Mouse (Mus musculus) gastrocnemius, adult 8-10 months (tissue): Measurements from ENCODE around the gene Als2cl. TPM values are rescaled to one million over a fixed set of nuclear protein-coding genes. Genes with fewer than 3 reads are reported as not detected.

Experiments used
- DNase-seq, 2 experiments: peaks; one replicate each; pipeline ENCODE4 v3.0.0; 2022; ENCODE audit warnings: low spot score in 2 of 2
- total RNA-seq, 4 experiments: library from RNA; stranded (reverse); gene quantifications; 2 replicates each; pipeline ENCODE4 v1.2.4; 2022

Gene Als2cl
- total RNA-seq, 4 experiments from 2014 or later = 2.6 to 3.2 (median 2.9) TPM

DNA sequence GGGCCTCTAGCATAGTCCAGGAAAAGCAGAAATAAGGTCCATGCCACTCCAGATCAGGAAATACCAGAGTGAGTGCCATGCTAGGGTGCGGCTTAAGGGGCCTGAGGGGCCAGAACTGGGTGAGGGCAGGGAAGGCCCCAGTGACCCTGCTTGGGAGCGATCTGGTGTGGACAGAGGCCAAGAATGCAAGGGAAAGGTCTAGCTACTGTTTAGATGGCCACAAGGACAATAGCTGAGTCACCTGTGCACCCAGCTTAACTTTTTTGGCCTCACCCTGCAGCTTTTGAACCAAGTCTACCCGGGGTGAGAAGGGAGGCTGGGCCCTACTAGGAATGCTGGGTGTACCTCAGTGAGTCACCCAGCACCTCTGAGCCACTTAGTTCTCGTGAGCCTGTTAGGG is 1.1 kb downstream of the Als2cl start:
- DNase-seq = no peak

DNA sequence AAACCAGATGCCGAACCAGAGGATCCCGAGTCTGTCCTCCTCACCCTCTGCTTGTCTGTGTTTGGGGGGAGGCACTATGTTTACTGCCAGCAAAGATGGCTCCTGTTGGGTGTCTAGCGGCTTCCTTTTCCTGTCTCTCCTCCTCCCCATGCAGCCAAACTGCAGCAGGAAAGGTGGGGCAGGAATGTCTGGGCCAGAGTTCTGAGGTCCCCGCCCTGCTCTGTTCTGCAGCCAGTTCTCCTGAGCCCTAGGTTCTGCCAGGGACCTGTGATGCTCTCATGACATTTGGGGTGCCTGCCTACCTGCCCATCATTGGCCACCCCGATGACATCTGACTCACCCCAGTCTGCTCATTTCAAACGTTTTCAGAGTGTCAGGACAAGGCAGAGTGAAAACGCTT is 2.3 kb downstream of the Als2cl start:
- DNase-seq = no peak

DNA sequence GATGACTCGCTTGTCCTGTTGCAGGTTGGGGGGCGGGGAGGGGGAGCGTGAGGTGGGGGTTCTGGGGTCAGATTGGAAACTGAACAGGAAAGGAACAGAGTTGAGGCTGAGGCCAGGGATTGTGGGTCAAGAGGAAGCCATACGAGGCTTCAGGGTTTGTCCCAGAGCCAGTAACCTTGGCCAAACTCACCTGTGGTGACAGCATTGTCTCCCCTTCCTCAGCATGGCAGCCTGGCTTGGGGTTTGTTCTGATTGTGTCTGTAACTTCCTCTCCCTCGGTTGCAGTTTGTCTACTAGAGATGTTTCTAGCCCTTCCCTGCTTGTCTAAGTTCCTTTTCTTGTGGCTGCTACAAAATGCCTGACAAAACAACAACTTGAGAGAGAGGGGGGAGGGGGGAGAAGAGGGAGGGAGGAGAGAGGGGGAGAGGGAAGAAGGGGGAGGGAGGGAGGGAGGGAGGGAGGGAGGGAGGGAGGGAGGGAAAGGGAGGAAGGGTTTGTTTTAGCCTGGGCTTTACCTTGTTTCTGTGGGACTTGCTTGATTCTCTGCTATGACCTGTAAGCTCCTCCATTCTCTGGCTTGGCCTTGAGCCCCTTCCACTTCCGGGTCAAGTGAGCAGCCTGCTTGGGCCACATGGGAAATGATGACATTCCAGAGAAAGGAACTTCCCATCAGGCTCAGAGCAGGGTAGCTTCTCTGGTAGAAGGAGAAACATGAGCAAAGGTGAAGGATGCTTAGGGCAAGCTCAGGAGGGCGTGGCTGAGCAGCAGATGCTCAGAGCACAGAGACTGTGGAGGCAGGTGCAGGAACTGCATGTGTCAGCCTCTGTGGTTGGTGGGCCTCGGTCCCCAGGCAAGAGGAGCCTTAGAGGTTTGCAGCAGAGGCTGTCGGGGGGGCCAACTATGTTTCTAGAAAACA is 8.0 kb downstream of the Als2cl start:
- no peak for DNase-seq

DNA sequence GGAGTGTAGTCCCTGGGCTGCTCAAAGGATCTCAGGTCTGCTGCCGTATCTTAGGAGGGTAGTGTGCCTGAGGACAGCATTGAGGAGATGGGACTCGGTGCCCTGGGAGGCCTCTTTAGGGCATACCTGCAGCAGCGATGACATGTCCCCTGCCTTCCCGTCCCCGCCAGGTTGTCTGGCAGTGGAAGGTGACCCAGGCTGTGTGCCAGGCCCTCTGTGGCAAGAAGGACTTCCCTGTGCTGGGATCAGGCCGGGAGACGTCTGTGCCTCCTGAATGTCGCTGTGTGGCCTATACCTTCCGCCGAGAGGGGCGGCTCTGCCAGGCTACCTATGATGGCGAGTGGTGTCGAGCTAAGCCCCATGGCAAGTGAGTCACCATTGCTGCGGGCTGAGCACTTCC is 9.3 kb downstream of the Als2cl start:
- no peak for DNase-seq

DNA sequence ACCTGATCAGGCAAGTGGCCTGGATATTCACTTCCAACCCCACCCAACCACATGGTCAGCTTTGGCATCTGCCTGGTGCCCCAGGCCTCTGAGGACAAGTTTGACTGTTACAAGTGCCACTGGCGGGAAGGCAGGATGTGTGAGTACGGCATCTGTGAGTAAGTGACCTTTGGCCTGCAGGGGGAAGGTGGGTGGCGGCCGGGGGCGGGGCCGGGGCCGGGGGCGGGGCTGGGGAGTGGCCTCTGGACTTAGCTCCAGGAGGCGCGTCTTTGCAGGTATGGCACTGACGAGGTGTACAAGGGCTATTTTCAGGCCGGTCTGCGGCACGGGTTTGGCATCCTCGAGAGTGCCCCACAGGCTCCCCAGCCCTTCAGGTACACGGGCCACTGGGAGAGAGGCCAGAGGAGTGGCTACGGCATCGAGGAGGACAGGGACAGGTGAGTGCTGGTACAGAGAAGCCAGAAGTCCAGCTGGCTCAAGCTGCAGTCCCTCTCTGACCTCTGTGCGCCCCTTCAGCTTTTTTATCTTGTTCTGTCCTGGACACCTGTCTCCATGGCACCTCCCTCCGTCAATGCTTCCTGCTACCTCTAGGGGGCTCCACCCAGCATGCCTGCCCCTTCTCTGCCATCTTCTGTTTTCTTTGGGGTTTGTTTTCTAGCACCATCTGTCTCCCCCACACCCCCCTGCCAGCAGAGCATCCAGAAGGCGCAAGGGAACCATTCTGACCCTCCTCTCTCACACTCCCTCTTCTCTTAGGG is 10.5 kb downstream of the Als2cl start:
- DNase-seq = no peak

DNA sequence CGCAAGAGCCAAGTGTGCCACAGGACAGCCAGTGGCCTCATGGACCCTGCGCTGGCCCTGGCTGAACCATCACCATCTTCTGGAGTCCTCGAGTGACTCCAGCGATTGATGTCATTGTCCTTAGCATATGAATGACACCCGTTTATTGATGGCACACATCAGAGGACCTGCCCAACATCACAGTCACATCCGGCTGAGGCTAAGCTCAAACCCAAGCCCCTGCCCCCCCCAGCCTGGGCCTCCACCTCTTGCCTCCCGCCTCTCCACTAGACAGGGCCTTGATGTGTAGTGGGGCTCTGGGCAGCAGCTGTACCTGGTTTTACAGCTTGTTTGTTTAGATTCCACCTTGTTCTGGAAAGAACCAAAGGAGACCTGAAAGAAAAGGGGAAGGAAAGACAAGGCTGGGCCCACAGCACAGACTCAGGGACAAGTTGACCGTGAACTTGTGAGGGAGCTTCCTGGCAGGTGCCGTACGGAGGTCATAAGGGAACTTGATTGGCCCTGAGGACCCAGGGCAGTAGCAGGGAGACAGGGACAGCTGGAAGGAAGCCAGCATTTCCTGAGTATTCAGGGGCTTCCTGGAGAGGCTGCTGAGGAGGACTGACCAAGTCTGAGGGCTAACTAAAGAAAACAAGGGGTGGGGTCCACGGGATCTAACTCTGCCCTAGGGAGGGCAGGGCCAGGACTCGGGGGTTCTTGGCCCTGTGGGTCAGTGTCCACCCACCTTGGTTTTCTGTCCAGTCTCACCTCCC is 11.6 kb downstream of the Als2cl start:
- DNase-seq = no peak

DNA sequence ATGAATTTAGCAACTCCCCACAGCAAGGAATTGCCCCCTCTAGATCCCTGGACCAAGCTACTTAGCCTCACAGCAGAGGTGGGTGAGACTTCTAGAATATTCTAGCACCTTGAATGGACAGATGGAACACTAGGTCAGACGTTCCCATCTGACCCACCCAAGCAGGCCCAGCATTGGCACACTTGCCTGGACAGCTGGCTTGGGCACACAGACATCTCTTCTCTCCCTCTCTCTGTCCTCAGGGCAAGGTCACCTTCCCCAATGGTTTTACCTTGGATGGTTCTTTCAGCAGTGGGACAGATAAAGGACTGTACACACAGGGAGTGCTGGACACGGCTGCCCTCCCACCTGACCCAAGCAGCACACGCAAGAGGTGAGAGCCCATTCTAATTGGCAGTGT is 12.9 kb downstream of the Als2cl start:
- no peak for DNase-seq

DNA sequence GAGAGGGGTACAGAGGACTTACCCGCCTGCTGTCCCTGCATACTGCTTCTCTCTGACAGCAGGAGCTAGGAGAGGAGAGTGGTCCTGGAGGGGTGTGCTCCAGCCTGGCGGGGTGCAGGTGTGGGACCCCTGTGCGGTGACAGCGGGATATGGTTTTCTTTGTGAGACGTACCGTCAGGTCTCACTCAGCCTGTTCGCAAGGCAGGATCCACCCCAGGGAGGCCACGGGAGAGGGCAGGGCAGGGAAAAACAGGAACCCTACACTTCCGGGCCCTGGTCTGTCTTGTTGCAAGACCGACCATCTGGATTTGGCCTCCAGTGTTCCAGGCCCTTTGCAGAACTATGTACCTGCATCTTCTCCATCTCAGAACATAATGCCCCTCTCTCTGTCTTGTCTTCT is 13.8 kb downstream of the Als2cl start:
- no peak for DNase-seq

DNA sequence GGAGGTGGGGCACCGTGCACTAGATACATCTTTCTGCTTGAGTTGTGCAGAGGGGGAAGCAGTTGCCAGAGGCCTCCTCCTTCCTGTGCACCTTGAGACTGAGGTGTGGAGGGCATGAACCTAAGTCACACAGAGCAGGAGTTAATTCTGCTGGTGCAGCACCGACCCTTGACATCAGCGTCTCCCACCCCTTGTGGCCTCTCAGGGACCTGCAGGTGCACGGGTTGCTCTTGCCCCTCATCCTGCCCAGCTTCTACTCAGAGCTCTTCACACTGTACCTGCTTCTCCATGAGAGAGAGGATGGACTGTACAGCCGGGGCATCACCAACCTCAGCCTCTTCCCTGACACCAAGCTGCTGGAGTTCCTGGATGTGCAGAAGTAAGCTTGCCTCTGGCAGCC is 15.8 kb downstream of the Als2cl start:
- no peak for DNase-seq

DNA sequence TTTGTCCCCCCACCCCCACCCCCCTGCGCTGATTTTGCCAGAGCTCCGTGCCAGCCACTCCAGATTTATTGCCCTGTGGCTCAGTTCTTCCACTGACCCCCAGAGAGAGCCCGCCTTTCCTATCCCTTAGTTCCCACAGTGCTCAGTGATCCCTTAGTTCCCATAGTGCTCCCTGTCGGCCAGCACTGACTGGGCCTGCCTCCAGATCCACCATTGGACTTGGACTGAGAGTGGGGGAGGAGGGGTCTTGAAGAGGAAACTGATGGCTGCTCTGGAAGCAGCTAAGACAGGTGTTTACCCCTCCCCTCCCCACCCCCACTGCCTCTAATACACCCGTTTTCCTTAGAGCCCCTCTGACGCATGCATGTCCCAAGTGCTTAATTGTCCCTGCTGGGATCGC is 16.3 kb downstream of the Als2cl start:
- DNase-seq = no peak

DNA sequence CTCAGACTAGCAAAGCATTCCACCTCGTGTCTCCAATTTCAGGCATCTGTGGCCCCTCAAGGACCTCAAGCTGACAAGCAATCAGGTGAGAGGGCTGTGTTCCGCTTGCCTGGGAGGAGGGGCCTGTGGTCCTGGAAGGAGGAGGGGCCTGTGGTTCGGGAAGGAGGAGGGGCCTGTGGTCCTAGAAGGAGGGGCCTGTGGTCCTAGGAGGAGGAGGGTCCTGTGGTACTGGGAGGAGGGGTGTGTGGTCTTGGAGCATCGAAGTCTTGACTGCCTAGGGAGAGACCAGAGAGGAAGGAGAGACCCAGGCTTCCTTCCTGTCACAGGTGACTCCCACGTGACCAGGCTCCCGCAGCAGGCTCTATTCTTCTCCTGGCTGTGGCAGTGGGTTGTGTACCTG is 16.9 kb downstream of the Als2cl start:
- no peak for DNase-seq

DNA sequence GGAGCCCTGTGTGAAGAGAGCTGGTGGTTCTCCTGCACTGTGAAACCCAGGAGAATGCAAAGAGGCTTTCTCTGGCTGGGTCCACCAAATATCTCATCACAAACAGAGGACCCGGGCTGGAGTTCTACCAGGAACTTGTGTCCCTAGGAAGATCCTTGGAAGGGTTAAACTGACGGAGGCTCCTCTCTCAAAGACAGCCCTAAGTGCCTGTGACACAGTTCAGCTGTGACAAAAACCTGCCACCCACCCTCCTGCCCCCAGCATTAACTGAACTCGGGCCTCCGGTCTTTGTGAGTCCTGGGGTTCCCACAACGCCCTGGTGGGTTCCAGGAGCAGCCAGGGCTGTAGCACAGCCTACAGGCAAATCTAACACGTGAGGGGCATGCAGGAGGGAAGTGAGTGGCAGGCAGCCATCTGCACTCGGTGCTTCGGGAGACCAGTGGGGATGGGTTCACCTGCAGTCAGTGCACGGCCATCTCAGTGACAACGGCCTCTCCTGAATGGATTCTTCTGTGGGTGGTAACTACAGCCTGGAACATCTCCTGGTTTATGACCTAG is 19.9 kb downstream of the Als2cl start:
- DNase-seq = no peak

DNA sequence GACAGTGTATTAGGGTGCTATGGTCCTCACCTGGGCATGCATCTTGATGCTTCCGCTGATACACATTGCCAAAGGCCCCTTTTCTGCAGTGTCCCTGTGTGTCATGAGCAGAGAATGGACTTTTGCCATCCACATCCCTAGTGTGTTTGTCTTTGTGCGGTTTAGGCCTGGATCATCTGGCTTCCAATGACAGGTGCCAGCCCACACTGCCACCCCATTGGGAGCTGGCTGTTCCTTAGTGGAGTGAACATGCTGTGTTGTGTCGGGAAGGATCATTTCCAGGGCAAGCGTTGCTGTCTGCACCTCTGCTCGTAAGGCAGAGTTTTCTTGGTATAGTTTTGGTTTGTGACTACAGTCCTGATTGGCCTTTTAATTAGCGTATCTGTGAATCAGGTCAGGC is 21.5 kb downstream of the Als2cl start:
- DNase-seq = no peak

DNA sequence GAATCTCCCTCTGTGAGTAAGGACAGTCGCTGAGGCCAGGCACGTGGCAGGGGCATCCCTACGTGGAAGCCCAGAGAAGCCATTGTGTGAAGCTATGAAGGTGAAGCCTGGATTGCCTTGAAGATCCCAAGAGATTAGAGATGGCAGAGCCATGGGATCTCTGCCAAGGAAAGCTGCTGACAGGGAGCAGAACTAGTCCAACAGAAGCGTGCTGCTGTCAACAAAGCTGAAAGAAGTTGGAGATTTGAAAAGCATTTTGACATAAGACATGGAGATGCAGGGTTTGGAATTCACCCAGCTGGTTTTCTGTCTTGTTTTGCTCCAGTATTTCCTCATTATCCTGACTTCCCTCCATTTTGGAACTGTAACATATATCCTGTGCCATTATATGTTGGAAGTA is 22.6 kb downstream of the Als2cl start:
- DNase-seq = no peak

DNA sequence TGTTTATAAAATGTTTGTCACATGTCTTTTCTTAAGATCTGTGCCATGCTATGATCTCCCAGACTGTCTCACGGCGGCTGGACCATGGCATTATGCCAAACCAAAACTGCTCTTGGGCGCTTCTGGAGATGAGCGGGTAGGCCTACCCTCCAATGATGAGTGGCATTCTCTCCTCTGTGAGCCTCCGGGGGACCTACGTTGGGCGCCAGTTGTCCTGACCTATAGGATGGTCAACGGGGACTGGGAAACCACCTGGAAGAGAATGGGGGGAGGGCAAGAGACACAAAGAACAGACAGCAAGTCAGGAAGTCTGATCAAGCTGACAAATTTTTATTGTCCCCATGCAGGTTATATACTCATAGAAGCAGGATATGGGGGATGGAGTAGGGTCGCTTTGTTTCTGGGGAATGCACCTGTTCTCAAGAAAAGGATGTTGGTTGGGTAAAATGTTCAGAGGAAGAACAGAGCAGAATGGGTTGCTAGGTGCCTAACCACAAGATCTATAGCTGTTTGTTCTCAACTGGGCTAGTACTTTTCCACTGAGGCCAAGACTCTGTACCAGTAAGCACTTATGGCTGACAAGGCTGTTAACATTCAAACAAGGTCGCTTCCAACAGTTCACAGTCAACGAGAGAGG is 27.6 kb downstream of the Als2cl start:
- no peak for DNase-seq

DNA sequence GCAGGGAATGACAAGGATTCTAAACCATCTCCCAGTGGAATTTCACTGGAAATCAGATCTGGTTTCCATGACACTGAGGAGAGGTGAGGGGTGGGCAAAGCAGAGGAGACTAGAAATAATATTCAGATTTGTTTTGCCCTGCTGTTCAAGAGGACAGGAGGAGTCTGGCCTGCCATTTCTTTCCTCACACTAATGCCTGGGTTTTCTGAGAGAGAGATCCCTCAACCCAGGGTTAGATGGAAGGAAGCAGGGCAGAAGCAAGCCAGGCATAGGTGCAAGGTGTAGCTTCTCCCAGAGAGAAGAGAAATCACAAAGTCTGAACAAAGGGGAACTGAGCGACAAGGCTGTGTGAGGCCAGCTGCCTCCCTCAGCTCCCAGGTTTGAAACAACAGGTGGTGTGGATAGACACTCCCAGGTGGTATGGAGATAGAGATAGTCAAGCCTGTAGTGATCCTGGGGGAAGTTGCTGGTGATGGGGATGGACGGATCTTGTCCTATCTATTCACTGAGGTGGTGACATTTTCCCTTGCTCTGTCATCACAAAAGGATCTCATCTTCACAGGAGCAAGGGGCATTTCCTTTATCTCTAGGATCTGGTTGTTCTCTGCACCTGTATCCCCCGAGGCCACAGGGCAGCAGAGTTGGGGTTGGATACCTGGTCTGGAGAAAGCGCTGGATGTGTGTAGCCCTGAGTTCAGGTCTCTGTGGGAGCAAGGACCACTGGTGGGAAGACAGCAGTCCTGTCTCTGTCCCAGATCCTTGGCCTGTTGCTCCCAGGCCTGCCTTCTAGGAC is 28.4 kb downstream of the Als2cl start:
- no peak for DNase-seq

DNA sequence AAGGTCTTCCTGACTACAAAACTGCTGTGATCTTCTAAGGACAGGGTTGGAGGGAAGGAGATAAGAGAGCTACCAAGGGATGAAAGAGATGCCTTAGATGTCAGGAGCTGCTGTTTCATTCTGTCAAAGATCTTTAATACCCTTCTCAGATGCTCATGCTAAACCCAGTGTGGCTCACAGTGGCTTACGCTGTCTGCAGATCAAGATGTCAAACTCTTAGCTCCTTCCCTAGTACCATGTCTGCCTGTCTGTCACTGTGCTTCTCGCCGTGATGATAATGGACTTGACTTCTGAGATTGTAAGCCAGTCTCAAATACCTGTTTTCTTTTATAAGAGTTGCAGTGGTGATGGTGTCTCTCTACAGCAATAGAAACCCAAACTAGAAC is 29.0 kb downstream of the Als2cl start:
- DNase-seq = no peak

DNA sequence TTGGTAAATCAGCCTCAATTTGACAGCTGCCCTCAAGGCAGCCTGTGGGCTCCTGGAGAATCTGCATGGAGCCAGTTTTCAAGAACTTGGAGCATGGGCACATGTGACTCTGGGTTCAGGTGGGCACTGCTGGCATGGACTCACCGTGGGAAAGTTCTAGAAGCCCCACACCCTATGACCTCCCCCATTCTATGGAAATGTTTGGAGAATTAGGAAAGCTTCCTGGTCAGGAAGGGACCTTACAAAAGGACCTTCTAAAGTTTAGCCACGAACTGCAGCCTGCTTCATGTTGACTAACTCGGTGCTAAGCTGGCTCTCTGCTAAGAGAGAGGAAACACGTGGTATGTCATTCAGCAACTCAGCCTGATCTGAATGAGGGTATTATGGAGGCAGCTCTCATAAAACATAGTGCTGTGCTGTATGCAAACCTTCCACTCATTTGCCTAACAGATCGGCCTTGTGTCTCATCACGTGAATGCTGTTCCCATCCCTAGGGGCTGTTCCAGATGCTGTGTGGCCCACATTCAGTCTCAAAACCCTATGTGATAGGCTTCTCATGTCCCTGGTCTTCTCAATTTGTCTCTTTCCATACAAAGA is 29.8 kb downstream of the Als2cl start:
- DNase-seq = no peak

DNA sequence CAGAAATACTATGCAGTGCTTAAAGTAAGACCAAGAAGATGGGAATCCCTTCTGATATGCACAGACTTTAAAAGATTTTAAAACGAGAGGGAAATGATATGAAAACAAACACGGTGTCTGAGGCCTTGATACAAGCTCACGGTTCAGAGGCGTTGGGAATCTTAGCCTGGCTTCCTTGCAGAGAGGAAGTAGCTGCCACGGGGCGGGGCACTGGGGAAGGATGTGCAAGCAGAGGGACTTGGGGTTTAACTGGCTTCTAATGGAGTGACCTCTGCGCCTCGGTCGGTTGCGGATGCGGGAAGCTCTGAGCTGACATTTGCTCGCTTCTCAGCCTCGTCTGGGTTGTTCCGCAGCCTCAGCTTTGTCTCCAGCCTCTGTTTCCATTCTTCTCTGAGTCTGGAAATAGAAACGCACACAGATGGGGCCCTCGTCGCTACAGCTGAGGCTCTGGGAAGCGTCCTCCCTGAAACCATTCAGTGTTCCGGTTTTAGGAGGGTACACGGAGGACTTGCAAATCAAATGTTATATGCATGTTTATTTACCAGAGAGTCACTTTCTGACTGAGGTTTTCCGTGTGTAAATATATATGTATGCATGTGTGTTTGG is 35.1 kb downstream of the Als2cl start:
- no peak for DNase-seq

DNA sequence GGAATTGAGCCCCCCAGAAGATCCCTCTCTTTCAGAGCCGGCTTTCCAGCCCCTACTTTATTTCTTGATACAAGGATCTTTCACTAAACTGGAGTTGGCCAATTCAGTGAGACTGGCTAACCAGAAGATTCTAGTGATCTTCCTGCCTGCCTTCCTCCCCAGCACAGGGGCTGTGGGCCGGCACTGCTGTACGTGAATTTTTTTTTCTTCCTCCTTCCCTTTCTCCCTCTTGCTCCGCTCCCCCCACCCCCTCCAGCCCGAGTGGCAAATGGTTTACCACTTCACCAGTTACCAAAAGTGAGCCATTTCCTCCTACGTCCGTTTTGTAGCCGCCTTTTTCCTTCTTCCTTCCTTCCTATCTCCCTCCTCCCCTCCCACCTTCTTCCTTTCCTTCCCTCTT is 35.8 kb downstream of the Als2cl start:
- DNase-seq = no peak
